Mouse (Mus musculus): ENCODE measurements around the gene Dcun1d3. TPM values are rescaled to one million over a fixed set of nuclear protein-coding genes. Genes with fewer than 3 reads are reported as not detected.
A peak's percentile ranks its signal among the peaks of the same experiment; 100 is the strongest.

Dcun1d3 gene
- polyA plus RNA-seq, 1 experiment, result 4.9 TPM

DNA sequence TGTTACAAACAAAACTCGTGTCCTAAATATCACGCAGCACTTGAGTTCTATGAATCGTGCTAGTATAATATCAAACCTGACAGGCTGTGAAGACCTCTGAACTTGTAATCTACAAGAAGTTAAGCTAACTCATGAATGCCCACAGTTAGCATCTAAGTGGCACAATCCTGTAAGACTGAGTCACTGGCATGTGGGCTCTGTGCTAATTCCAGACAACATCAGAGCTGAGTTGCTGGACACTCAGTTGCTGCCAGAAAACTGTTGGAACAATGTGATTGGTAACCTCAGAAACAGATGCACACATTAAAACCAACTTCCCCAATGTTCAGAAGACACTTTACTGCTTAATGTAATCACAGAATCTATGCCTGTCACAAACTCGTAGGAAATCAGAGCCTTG lies 8.2 kb downstream of the Dcun1d3 start:
- H3K27me3 ChIP-seq (ENCODE audit: control insufficient read depth, insufficient read depth, insufficient read length), result no peaks in the 10 kb centered on the region
- peaks cover 5% of the 10 kb centered on the region for H3K36me3 ChIP-seq (ENCODE audit: control insufficient read depth, insufficient read depth)
- H3K4me3 ChIP-seq (ENCODE audit: insufficient read depth, poor library complexity, severe bottlenecking), result no peak overlapping the region
- peaks cover 64% of the 10 kb centered on the region for H3K79me2 ChIP-seq (ENCODE audit: control insufficient read depth, insufficient read depth)
- no peak for TF ChIP-seq USF1 (IDR thresholded peaks at IDR 0.05; ENCODE audit: low read depth)
- TF ChIP-seq MAX (IDR thresholded peaks at IDR 0.05), result no peak
- TF ChIP-seq MYOD1 (IDR thresholded peaks at IDR 0.05; ENCODE audit: control insufficient read depth, insufficient read length, low read depth), result no peak
- no peak for TF ChIP-seq CEBPB (IDR thresholded peaks at IDR 0.05; ENCODE audit: low read depth)
- no peak for TF ChIP-seq FOSL1 (IDR thresholded peaks at IDR 0.05; ENCODE audit: insufficient read depth, low read length, poor library complexity, severe bottlenecking)
- no peak for TF ChIP-seq CTCF (IDR thresholded peaks at IDR 0.05; ENCODE audit: control insufficient read depth, insufficient read depth, insufficient read length)
- no peak for TF ChIP-seq MYOG (IDR thresholded peaks at IDR 0.05; ENCODE audit: control insufficient read depth, extremely low read depth, insufficient read length)
- no peak overlapping the region for H3ac ChIP-seq (ENCODE audit: control insufficient read depth, insufficient read length, low read depth)
- peaks cover 15% of the 10 kb centered on the region for H3K79me3 ChIP-seq (ENCODE audit: low read depth)

DNA sequence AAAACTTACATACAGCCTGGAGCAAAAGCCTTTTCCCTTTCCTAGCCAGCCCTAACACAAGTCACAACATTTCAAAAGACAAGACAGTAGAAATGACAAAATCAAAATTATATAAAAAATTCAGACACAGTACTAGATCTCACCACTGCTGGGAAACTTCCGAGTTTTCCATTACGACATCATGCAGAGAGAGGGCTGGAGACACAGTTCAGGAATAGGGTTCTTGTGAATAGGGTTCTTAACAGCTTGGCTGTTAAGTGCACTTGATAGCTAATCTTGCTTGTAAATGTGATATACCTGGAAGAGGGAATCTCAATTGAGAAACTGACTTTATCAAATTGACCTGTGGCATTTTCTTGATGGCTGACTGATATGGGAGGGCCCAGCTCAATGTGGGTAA lies 14.9 kb downstream of the Dcun1d3 start:
- H3K4me3 ChIP-seq (ENCODE audit: insufficient read depth, poor library complexity, severe bottlenecking), result no peak overlapping the region
- H3K36me3 ChIP-seq (ENCODE audit: control insufficient read depth, insufficient read depth), result no peaks in the 10 kb centered on the region
- peaks cover 2% of the 10 kb centered on the region for H3K79me3 ChIP-seq (ENCODE audit: low read depth)
- no peak overlapping the region for H3ac ChIP-seq (ENCODE audit: control insufficient read depth, insufficient read length, low read depth)
- TF ChIP-seq MYOD1 (IDR thresholded peaks at IDR 0.05; ENCODE audit: control insufficient read depth, insufficient read length, low read depth) (no peak), MYOG (IDR thresholded peaks at IDR 0.05; ENCODE audit: control insufficient read depth, extremely low read depth, insufficient read length) (no peak), USF1 (IDR thresholded peaks at IDR 0.05; ENCODE audit: low read depth) (no peak), MAX (IDR thresholded peaks at IDR 0.05) (no peak), CTCF (IDR thresholded peaks at IDR 0.05; ENCODE audit: control insufficient read depth, insufficient read depth, insufficient read length) (no peak), FOSL1 (IDR thresholded peaks at IDR 0.05; ENCODE audit: insufficient read depth, low read length, poor library complexity, severe bottlenecking) (no peak), CEBPB (IDR thresholded peaks at IDR 0.05; ENCODE audit: low read depth) (no peak)
- peaks cover 20% of the 10 kb centered on the region for H3K79me2 ChIP-seq (ENCODE audit: control insufficient read depth, insufficient read depth)
- H3K27me3 ChIP-seq (ENCODE audit: control insufficient read depth, insufficient read depth, insufficient read length), result no peaks in the 10 kb centered on the region

DNA sequence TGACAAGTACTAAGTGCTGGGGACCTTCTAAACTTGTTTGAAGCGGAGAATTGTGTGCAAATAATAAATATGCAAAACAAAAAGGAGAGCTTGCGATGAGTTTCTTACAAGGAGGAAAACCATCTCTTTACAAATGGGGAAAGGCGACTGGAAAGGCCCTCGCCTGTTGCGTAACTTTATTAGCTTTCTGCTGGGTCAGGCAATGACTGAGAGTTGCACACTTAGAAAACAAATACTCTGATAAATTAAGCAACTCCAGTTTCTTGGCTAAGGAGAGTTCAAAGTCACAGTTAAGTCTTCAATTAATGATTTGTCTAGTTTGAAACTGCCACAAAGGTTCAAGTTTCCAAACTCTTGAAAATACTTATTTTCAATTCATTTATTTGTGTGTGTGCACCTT lies 15.8 kb downstream of the Dcun1d3 start:
- Histone ChIP-seq H3ac (ENCODE audit: control insufficient read depth, insufficient read length, low read depth) (no peak overlapping the region), H3K36me3 (ENCODE audit: control insufficient read depth, insufficient read depth) (no peaks in the 10 kb centered on the region), H3K79me2 (ENCODE audit: control insufficient read depth, insufficient read depth) (peaks cover 16% of the 10 kb centered on the region), H3K4me3 (ENCODE audit: insufficient read depth, poor library complexity, severe bottlenecking) (no peak overlapping the region), H3K27me3 (ENCODE audit: control insufficient read depth, insufficient read depth, insufficient read length) (no peaks in the 10 kb centered on the region), H3K79me3 (ENCODE audit: low read depth) (peaks cover 2% of the 10 kb centered on the region)
- TF ChIP-seq MYOD1 (IDR thresholded peaks at IDR 0.05; ENCODE audit: control insufficient read depth, insufficient read length, low read depth) (no peak), CEBPB (IDR thresholded peaks at IDR 0.05; ENCODE audit: low read depth) (peak; percentile 16)

DNA sequence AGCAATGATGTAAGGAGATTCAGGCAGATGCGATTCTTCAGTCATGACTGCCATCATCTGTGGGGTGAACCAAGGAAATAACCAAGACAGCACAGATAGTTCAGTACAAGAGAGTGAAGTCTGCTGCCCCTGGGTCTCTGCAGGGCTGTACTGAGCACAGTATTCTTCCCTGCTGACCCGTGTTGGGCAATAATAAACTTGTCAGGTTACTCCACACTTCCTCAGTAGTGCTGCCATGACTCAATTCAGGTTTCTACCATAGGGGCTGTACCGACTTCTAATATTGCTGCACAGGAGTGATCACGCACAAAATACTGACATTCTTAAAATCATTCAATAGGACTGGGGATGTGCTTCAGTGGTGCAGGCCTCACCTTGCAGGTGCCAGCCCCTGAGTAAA lies 16.9 kb downstream of the Dcun1d3 start:
- TF ChIP-seq MAX (IDR thresholded peaks at IDR 0.05) (no peak), FOSL1 (IDR thresholded peaks at IDR 0.05; ENCODE audit: insufficient read depth, low read length, poor library complexity, severe bottlenecking) (no peak), CEBPB (IDR thresholded peaks at IDR 0.05; ENCODE audit: low read depth) (no peak), MYOD1 (IDR thresholded peaks at IDR 0.05; ENCODE audit: control insufficient read depth, insufficient read length, low read depth) (no peak), CTCF (IDR thresholded peaks at IDR 0.05; ENCODE audit: control insufficient read depth, insufficient read depth, insufficient read length) (no peak), MYOG (IDR thresholded peaks at IDR 0.05; ENCODE audit: control insufficient read depth, extremely low read depth, insufficient read length) (no peak), USF1 (IDR thresholded peaks at IDR 0.05; ENCODE audit: low read depth) (no peak)
- peaks cover 4% of the 10 kb centered on the region for H3K36me3 ChIP-seq (ENCODE audit: control insufficient read depth, insufficient read depth)
- peaks cover 12% of the 10 kb centered on the region for H3K79me2 ChIP-seq (ENCODE audit: control insufficient read depth, insufficient read depth)
- H3K79me3 ChIP-seq (ENCODE audit: low read depth), result peaks cover 2% of the 10 kb centered on the region
- H3K27me3 ChIP-seq (ENCODE audit: control insufficient read depth, insufficient read depth, insufficient read length), result no peaks in the 10 kb centered on the region
- H3K4me3 ChIP-seq (ENCODE audit: insufficient read depth, poor library complexity, severe bottlenecking), result no peak overlapping the region
- H3ac ChIP-seq (ENCODE audit: control insufficient read depth, insufficient read length, low read depth), result no peak overlapping the region

DNA sequence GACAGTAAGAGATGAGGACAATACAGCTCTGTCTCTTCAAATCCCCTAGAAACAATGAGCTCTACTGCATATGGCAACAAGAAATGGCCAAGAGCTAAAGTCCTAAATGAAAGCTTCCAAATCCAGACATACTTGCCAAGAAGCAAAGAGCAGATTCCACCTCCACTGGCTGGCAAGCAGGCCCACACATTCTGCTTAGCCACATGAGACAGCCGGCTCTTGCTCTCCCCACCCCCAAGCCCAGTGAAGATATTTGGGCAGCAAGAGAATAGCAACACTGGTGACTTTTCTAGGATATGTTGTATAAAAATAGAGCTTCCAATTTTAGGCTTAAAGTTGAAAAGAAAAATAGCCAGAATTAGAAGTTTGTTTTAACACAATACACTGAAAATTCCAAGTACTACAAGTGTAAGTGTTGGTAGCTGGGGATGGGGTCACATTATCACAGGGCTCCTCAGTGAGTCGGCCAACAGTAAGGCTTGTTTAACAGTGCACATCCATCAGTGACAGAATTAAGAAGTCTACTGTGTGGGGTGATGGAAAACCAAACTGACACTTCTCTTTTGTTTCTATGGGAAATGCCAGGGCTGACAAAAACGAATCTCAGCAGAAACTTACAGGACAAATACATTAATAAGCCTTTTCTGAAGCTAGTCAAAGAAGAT lies 20.2 kb downstream of the Dcun1d3 start:
- peaks cover 2% of the 10 kb centered on the region for H3K79me3 ChIP-seq (ENCODE audit: low read depth)
- H3K36me3 ChIP-seq (ENCODE audit: control insufficient read depth, insufficient read depth), result peaks cover 4% of the 10 kb centered on the region
- H3ac ChIP-seq (ENCODE audit: control insufficient read depth, insufficient read length, low read depth), result no peak overlapping the region
- TF ChIP-seq CTCF (IDR thresholded peaks at IDR 0.05; ENCODE audit: control insufficient read depth, insufficient read depth, insufficient read length) (no peak), MYOG (IDR thresholded peaks at IDR 0.05; ENCODE audit: control insufficient read depth, extremely low read depth, insufficient read length) (no peak), FOSL1 (IDR thresholded peaks at IDR 0.05; ENCODE audit: insufficient read depth, low read length, poor library complexity, severe bottlenecking) (no peak), MYOD1 (IDR thresholded peaks at IDR 0.05; ENCODE audit: control insufficient read depth, insufficient read length, low read depth) (no peak), USF1 (IDR thresholded peaks at IDR 0.05; ENCODE audit: low read depth) (no peak)
- H3K4me3 ChIP-seq (ENCODE audit: insufficient read depth, poor library complexity, severe bottlenecking), result no peak overlapping the region
- no peaks in the 10 kb centered on the region for H3K27me3 ChIP-seq (ENCODE audit: control insufficient read depth, insufficient read depth, insufficient read length)
- peaks cover 3% of the 10 kb centered on the region for H3K79me2 ChIP-seq (ENCODE audit: control insufficient read depth, insufficient read depth)

DNA sequence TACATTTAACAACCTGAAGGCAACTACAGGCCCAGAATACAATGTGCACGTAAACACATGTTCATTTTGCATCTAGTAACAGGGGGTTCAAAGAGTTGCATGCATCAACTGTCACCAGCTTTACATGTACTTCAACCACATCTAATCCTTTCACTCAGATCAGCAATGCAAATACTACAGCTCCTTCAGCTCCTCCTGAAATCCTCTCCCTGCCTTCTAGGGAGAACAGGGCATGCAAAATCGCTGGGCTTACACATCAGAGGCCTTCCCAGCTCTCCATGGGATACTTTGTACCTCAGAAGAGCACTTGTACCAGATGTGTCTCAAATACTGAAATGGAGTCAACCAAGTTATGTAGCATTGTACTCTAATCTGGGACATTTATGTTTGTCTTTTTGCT lies 23.0 kb downstream of the Dcun1d3 start:
- Histone ChIP-seq H3K4me3 (ENCODE audit: insufficient read depth, poor library complexity, severe bottlenecking) (no peak overlapping the region), H3K36me3 (ENCODE audit: control insufficient read depth, insufficient read depth) (peaks cover 4% of the 10 kb centered on the region)
- no peak for TF ChIP-seq MYOD1 (IDR thresholded peaks at IDR 0.05; ENCODE audit: control insufficient read depth, insufficient read length, low read depth)
- TF ChIP-seq CTCF (IDR thresholded peaks at IDR 0.05; ENCODE audit: control insufficient read depth, insufficient read depth, insufficient read length), result no peak
- no peak for TF ChIP-seq FOSL1 (IDR thresholded peaks at IDR 0.05; ENCODE audit: insufficient read depth, low read length, poor library complexity, severe bottlenecking)
- TF ChIP-seq MYOG (IDR thresholded peaks at IDR 0.05; ENCODE audit: control insufficient read depth, extremely low read depth, insufficient read length), result no peak
- TF ChIP-seq MAX (IDR thresholded peaks at IDR 0.05), result no peak
- TF ChIP-seq USF1 (IDR thresholded peaks at IDR 0.05; ENCODE audit: low read depth), result no peak
- no peak for TF ChIP-seq CEBPB (IDR thresholded peaks at IDR 0.05; ENCODE audit: low read depth)

More for the DNA sequence above, 23.0 kb downstream of the Dcun1d3 start:
- peaks cover 4% of the 10 kb centered on the region for H3K79me3 ChIP-seq (ENCODE audit: low read depth)
- no peaks in the 10 kb centered on the region for H3K79me2 ChIP-seq (ENCODE audit: control insufficient read depth, insufficient read depth)
- no peaks in the 10 kb centered on the region for H3K27me3 ChIP-seq (ENCODE audit: control insufficient read depth, insufficient read depth, insufficient read length)
- H3ac ChIP-seq (ENCODE audit: control insufficient read depth, insufficient read length, low read depth), result no peak overlapping the region
